Mouse (Mus musculus) cerebellum, adult 2 months (tissue): ENCODE results near the gene Hk1. TPM values are rescaled to one million over a fixed set of nuclear protein-coding genes. Genes with fewer than 3 reads are reported as not detected.

ENCODE experiments used
- DNase-seq, 2 experiments: peaks; one replicate each; pipeline ENCODE4 v3.0.0; 2021
- H3K27ac ChIP-seq: fragments of 200-500 bp; 2 replicates; pipeline ENCODE4 v1.5.1; 2012; ENCODE audit warnings: low read length, control low read depth, inconsistent platforms; ENCODE audit not compliant: insufficient read depth
- H3K27me3 ChIP-seq: fragments of 200-500 bp; 2 replicates; pipeline ENCODE4 v1.6.1; 2012; ENCODE audit warnings: inconsistent platforms, mild to moderate bottlenecking, low read length, moderate library complexity; ENCODE audit not compliant: control insufficient read depth, insufficient read depth
- H3K4me1 ChIP-seq: fragments of 200-500 bp; 2 replicates; pipeline ENCODE4 v1.6.1; 2011; ENCODE audit warnings: low read length; ENCODE audit not compliant: control insufficient read depth, insufficient read depth
- H3K4me3 ChIP-seq: fragments of 200-500 bp; replicated peaks from 2 replicates; pipeline ENCODE3; 2011; ENCODE audit warnings: mild to moderate bottlenecking, low read depth, low read length, control low read depth; ENCODE audit not compliant: insufficient read depth
- CTCF ChIP-seq: fragments of 200-500 bp; IDR thresholded peaks from 2 replicates; pipeline ENCODE4 v1.5.1; 2011; ENCODE audit warnings: low read depth, mild to moderate bottlenecking, control low read depth, low read length, moderate library complexity, borderline replicate concordance; ENCODE audit not compliant: insufficient read depth
- POLR2A ChIP-seq: fragments of 200-500 bp; IDR thresholded peaks from 2 replicates; pipeline ENCODE4 v1.6.1; 2011; ENCODE audit warnings: low read length, control low read depth, borderline replicate concordance; ENCODE audit not compliant: insufficient read depth
- WGBS: fragments of 180-500 bp; shearing (Covaris S2); methylation state at CpG from one replicate; pipeline ENCODE4 v1.1.7; 2018; 5-methylcytosine and 5-hydroxymethylcytosine counted together
- polyA plus RNA-seq: library from polyadenylated mRNA; depleted of rRNA; stranded (reverse); fragments of >200 nt; gene quantifications from 2 replicates; pipeline ENCODE4 v1.2.3, GENCODE M21; 2012

Gene Hk1
- polyA plus RNA-seq, 1 experiment = 206 TPM

DNA sequence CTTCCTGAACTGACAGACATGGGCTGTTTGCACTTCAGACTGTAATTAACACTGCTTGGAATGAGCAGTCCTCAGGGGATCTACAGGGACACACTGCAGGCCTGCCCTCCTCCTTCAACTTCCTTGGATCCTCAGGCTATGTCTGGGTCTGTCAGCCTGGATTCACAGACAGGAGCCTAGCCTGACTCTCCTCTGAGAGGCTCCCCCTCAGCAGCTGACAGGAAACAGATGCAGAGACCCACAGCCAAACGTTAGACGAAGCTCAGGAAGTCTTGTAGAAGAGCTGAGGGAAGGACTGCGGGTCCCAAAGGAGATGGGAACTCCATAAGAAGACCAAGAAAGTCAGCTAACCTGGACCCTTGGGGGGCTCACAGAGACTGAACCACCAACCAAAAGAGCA lies 73.2 kb downstream of the Hk1 start:
- Histone ChIP-seq H3K4me3 (no peak overlapping the region), H3K27ac (no peak overlapping the region), H3K27me3 (no peaks in the 10 kb centered on the region), H3K4me1 (peaks cover 51% of the 10 kb centered on the region)
- no peak for DNase-seq
- TF ChIP-seq POLR2A = no peak
- no peak for TF ChIP-seq CTCF
- WGBS = 39% methylated on average over 3 of the region's 3 CpGs

DNA sequence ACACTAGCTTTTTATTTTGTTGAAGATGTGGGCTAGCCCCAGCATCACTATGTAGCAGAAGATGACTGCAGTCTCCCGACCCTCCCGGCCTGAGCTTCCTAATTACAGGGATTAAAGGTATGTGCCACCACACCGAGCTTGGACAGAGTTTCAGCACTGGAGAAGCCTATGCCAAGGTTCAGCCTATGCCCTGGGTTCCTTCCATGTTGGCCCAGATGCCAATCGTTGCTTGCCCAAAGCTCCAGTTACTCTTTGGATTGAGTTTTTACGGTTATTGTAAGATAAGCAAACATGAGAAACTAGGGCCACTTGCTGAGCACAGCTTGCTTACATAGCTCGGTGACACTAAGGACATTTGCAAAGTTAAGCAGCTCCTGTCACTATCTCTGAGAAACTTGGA lies 74.6 kb downstream of the Hk1 start:
- Histone ChIP-seq H3K27ac (peak overlapping the region; percentile 31; the same call in 1 of the 2 replicates), H3K27me3 (no peaks in the 10 kb centered on the region), H3K4me3 (no peak overlapping the region), H3K4me1 (peaks cover 53% of the 10 kb centered on the region)
- TF ChIP-seq CTCF (no peak), POLR2A (no peak)
- DNase-seq = peak; percentile 52 to 63
- WGBS = 13% methylated on average over 6 of the region's 6 CpGs

DNA sequence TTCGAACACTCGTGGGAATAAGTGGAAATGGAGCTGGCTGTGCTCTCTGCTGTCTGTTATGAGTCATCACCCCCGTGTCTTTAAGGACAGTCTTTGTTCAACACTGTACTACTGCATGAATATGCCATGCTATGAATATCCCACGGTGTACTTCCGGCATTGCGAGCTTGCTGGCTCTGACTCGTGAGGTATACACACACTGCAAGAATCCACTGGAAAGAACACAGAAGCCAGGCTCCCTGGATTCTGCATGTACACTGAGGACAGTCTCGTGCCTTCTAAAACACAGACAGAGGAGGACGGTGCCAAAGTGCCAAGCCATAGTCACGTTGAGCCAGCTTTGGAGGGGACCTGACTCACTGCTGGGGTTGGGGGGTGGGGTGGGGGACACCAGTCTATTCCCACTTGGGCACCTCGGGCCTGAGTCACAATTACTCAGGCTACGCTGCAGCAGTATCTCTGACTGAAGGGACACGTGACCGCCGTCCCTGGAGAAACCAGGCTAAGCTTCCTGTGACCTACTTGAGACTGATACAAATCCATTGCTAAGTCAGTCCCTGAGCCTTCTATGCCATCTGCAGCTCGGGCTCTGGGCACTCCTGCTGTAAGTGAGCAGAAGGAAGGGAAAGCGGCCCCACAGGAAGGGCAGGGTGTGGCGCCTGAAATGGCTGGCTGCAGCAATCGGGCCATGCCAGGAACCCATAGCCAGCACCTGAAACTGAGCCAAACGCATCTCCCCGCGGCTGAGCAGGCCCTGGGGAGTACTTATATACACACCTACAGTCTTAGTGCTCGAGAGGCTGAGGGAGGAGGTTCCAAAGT lies 79.5 kb downstream of the Hk1 start:
- 5% methylated on average over 23 of the region's 23 CpGs for WGBS
- Histone ChIP-seq H3K27me3 (no peaks in the 10 kb centered on the region), H3K4me1 (peaks cover 59% of the 10 kb centered on the region), H3K27ac (peak overlapping the region; percentile 85), H3K4me3 (no peak overlapping the region)
- DNase-seq = peak; percentile 87 to 94
- TF ChIP-seq CTCF (no peak), POLR2A (peak; percentile 47; the same call in 1 of the 2 replicates)

DNA sequence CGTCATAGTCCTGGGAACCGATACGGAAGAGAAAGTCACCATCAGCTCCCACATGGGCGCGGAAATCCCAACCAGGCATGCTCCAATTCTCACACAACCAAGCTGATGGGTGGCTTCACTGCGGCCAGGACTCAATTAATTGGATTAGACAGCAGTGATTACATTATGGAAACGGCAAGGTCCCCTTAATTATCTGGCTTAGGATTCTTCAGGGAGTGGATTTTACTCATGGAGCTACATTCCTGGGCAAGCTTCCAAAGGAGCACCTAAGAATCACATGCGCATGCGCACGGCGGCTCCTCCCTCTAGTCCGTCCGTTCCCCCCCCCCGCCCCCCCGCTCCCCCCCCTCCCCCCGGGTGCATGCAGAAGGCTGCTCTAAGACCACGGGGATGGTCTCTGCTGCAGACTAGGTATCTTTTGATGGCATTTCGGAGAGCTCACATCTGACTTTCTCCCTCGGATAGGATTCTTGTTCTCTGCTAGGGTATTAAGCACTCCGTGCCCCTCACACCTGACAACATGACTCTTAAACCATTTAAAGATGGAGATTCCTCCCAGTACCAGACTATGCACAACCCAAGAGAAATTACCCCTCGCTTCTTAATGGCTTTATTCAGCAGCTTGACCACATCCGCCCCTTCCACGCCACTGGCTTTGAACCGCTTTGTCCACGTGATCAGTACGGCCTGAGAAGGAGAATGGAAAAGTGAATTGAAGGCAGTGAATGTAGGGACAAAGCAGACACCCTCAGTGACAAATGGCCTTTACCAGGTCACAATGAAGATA lies 83.4 kb downstream of the Hk1 start:
- H3K27ac ChIP-seq = no peak overlapping the region
- H3K4me3 ChIP-seq = no peak overlapping the region
- H3K27me3 ChIP-seq = no peaks in the 10 kb centered on the region
- no peak for DNase-seq
- 63% methylated on average over 23 of the region's 26 CpGs for WGBS
- no peak for TF ChIP-seq POLR2A
- TF ChIP-seq CTCF = no peak
- peaks cover 53% of the 10 kb centered on the region for H3K4me1 ChIP-seq

DNA sequence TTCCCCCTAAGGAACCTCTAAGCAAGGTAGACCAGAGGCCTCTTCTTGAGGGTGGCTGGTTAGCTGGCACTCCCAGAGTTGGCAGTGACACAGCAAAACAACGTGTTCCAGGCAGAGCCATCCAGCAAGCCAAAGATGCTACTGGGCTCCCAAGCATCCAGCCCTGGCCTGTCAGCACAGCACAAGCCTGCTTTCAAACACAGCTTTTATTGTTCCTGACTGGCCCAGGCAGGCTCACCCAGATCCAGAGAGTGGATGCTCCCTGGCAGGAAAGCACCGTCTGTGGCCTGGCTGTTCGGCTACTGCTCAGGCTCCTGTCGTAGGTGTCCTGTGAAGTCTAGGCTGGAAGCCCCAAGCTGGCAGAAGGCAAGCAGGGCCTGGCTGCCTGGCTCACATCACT lies 85.6 kb downstream of the Hk1 start:
- H3K27me3 ChIP-seq = no peaks in the 10 kb centered on the region
- peaks cover 35% of the 10 kb centered on the region for H3K4me1 ChIP-seq
- no peak overlapping the region for H3K4me3 ChIP-seq
- TF ChIP-seq CTCF (no peak), POLR2A (no peak)
- 7% methylated on average over 4 of the region's 4 CpGs for WGBS
- DNase-seq = peak; percentile 74 to 79
- peak overlapping the region; percentile 60 for H3K27ac ChIP-seq

DNA sequence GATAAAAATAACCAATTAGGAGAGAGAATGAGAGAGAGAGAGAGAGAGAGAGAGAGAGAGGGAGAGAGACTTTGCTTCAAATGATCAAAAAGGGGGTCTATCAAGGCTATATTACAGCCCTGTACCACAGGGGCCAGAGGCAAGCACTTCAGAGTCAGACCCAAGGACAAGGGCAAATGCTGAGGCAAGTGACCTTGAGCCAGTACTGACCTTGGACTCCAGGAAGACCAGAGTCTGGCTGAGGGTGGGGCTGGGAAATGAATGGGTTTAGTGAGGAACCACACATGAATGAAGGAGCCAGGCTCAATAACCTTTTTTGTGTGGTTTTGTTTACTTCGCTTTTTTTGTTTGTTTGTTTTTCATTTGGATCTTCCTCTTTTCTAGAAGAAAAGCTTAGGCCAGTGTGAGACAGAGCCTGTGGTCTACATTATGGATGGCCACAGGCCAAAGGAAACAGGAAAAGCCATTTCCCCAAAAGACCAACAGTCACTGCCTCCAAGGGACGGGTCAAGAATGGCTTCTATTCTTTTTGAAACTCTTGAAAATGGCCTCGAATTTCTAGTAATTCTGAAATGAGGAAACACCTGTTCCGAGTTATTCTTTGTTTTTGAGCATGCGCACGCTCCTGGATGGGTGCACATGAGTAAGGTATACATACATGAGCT lies 92.1 kb downstream of the Hk1 start:
- TF ChIP-seq CTCF (no peak), POLR2A (no peak)
- Histone ChIP-seq H3K4me1 (no peaks in the 10 kb centered on the region), H3K27me3 (no peaks in the 10 kb centered on the region), H3K4me3 (no peak overlapping the region), H3K27ac (no peak overlapping the region)
- WGBS = 75% methylated on average over 6 of the region's 6 CpGs
- no peak for DNase-seq

DNA sequence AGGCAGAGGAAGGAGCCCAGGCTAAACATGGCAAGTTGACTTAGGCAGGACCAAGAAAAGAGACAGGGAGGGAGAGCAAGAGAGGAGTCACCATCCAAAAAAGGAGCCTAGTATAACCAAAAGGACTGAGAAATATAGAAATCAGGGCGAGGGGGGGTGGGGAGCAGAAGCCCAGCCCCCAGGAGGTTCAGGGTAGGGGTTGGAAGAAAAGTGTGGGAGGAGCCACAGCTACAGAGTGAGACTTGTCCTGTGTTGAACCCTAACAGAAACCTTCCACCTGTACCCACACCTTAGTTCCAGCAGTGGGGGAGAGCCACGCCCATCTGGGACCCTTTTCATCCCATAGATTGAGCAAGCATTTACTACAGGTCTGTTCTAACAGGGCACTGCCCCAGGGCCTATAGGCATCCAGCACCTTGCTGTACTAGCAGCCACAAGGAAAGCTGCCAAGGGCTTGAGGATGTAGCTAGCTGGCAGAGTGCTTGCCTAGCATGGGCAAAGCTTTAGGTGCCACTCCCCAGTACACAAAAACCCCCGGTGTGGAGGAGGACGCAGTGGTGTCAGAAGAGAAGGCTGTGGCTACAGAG lies 96.4 kb downstream of the Hk1 start:
- Histone ChIP-seq H3K27ac (no peak overlapping the region), H3K4me3 (no peak overlapping the region), H3K27me3 (no peaks in the 10 kb centered on the region), H3K4me1 (no peaks in the 10 kb centered on the region)
- no peak for TF ChIP-seq CTCF
- TF ChIP-seq POLR2A = no peak
- WGBS = 65% methylated on average over 4 of the region's 4 CpGs
- DNase-seq = no peak
